In the genomic region with DNA sequence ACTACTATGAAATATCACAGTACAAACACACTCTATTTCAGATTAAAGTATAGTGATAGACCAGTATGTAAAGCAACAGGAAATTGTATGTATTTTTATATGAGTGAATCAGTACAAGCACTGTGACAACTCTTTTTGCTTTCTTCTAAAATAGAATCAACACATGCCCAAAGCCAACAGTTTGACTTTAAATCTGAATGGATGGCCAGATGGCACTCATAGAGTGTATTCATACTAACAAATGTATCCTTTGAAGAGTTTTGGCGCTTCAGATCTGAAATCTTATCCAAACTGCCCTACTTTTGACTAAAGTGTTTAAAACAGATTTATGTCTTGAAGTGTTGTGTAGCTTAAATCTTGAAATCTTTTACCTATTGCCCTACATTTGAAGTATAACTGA, we compare ENCODE assay signal across 30 mouse cellular contexts.
DNase-seq lines count a peak whose midpoint lies in the region; ATAC-seq and TF ChIP-seq lines count a peak whose summit lies in the region.
"Had no signal": no experiment of that assay in that cellular context is flagged by ENCODE, and none has a peak within 500 bp of the region (broad histone marks: within the 10 kb centered on the region; RNA-seq: fewer than 3 reads in every experiment).

No protein-coding gene starts in this region.

- no peak overlapping the region for H3K27ac ChIP-seq in forebrain, postnatal 0 days (ENCODE audit: low read depth, low read length)
- no peak overlapping the region for H3K27ac ChIP-seq in forebrain, embryonic 10.5 days
- H3K27ac ChIP-seq: embryonic facial prominence, embryonic 12.5 days; embryonic facial prominence, embryonic 15.5 days; forebrain, embryonic 13.5 days; heart, adult 2 months; heart, embryonic 10.5 days; heart, embryonic 13.5 days; hindbrain, embryonic 14.5 days; hindbrain, postnatal 0 days had no signal

- no peaks in the 10 kb centered on the region for H3K9me3 ChIP-seq in forebrain, postnatal 0 days (ENCODE audit: low read length)
- H3K9me3 ChIP-seq in forebrain, embryonic 10.5 days = no peaks in the 10 kb centered on the region
- H3K9me3 ChIP-seq: embryonic facial prominence, embryonic 12.5 days; embryonic facial prominence, embryonic 15.5 days; forebrain, embryonic 13.5 days; heart, embryonic 10.5 days; heart, embryonic 13.5 days had no signal

- ATAC-seq in forebrain, postnatal 0 days = peak; percentile 94
- ATAC-seq: forebrain, embryonic 13.5 days; hindbrain, postnatal 0 days; inflammation-experienced regulatory T-cells, adult 6 months; intestine, embryonic 16.5 days; Patski had no signal

- H3K36me3 ChIP-seq in forebrain, postnatal 0 days (ENCODE audit: insufficient read depth) = no peaks in the 10 kb centered on the region
- no peaks in the 10 kb centered on the region for H3K36me3 ChIP-seq in forebrain, embryonic 10.5 days (replicated peaks)
- H3K36me3 ChIP-seq: embryonic facial prominence, embryonic 12.5 days; embryonic facial prominence, embryonic 15.5 days; G1E; heart, embryonic 10.5 days; heart, embryonic 13.5 days had no signal

- peak; percentile 75 for DNase-seq in forebrain, postnatal 0 days
- no peak for DNase-seq in forebrain, embryonic 10.5 days (ENCODE audit: extremely low spot score, low spot score)
- DNase-seq in layer of hippocampus, adult 11-12 months (ENCODE audit: low spot score) = peak; percentile 5
- DNase-seq in layer of hippocampus, postnatal 10 days (ENCODE audit: low spot score in 2 of 2) = no peak
- peak; percentile 8 for DNase-seq in right cerebral cortex, adult 18-20 months
- no peak for DNase-seq in right cerebral cortex, postnatal 4 days
- peak; percentile 66 for DNase-seq in brain, embryonic 18.5 days (ENCODE audit: low read depth, low spot score)
- no peak for DNase-seq in adrenal gland, postnatal 25 days
- DNase-seq: adrenal gland, postnatal 10 days; B cell, adult 2 months; cerebellum, adult 18-20 months; cerebellum, adult 9-10 months; cerebellum, postnatal 14 days; gastrocnemius, postnatal 10 days; gastrocnemius, postnatal 36 days; heart, adult 2 months; heart, postnatal 14 days; heart, postnatal 4 days had no signal

- H3K9ac ChIP-seq in forebrain, postnatal 0 days = no peak overlapping the region
- H3K9ac ChIP-seq: embryonic facial prominence, embryonic 12.5 days; embryonic facial prominence, embryonic 15.5 days; forebrain, embryonic 13.5 days; heart, embryonic 13.5 days; hindbrain, embryonic 14.5 days had no signal

- TF ChIP-seq CTCF in forebrain, postnatal 0 days (IDR thresholded peaks at IDR 0.05; ENCODE audit: low read depth) = no peak

- no peaks in the 10 kb centered on the region for H3K27me3 ChIP-seq in forebrain, postnatal 0 days (ENCODE audit: insufficient read depth, low read length)
- H3K27me3 ChIP-seq in forebrain, embryonic 10.5 days (ENCODE audit: poor library complexity, severe bottlenecking) = no peaks in the 10 kb centered on the region
- H3K27me3 ChIP-seq: CH12.LX; embryonic facial prominence, embryonic 12.5 days; embryonic facial prominence, embryonic 15.5 days; forebrain, embryonic 13.5 days; heart, embryonic 13.5 days; Patski had no signal

- H3K4me1 ChIP-seq in forebrain, postnatal 0 days (ENCODE audit: insufficient read depth) = peaks cover 5% of the 10 kb centered on the region; the same call in 1 of the 2 replicates
- H3K4me1 ChIP-seq in forebrain, embryonic 10.5 days = no peaks in the 10 kb centered on the region
- H3K4me1 ChIP-seq: embryonic facial prominence, embryonic 12.5 days; embryonic facial prominence, embryonic 15.5 days; forebrain, embryonic 13.5 days; heart, embryonic 10.5 days; heart, embryonic 13.5 days had no signal

- WGBS in forebrain, postnatal 0 days = 51% methylated on average over 1 of the region's 1 CpGs
- 88% methylated on average over 1 of the region's 1 CpGs for WGBS in forebrain, embryonic 10.5 days

- no peak overlapping the region for H3K4me2 ChIP-seq in forebrain, postnatal 0 days (ENCODE audit: low read depth)
- H3K4me2 ChIP-seq: embryonic facial prominence, embryonic 12.5 days; embryonic facial prominence, embryonic 15.5 days; forebrain, embryonic 13.5 days; heart, embryonic 13.5 days; hindbrain, embryonic 14.5 days had no signal

- no peak overlapping the region for H3K4me3 ChIP-seq in forebrain, postnatal 0 days (ENCODE audit: low read depth, low read length)
- no peak overlapping the region for H3K4me3 ChIP-seq in forebrain, embryonic 10.5 days
- H3K4me3 ChIP-seq: embryonic facial prominence, embryonic 12.5 days; embryonic facial prominence, embryonic 15.5 days; forebrain, embryonic 13.5 days; heart, adult 2 months; heart, embryonic 10.5 days; heart, embryonic 13.5 days had no signal

Comparison
In these comparisons a context has a peak if more than half of its experiments do, and no peak if none do; other contexts are left out.
1. DNase-seq: peak in forebrain, postnatal 0 days (single experiment), layer of hippocampus, adult 11-12 months (single experiment), right cerebral cortex, adult 18-20 months (single experiment) and brain, embryonic 18.5 days (single experiment); none in forebrain, embryonic 10.5 days (single experiment), layer of hippocampus, postnatal 10 days (0 of 2), right cerebral cortex, postnatal 4 days (single experiment) and adrenal gland, postnatal 25 days (single experiment).